Mouse (Mus musculus): ENCODE results near the gene Bsnd. TPM values are rescaled to one million over a fixed set of nuclear protein-coding genes. Genes with fewer than 3 reads are reported as not detected.

The Bsnd gene
- polyA plus RNA-seq, 1 experiment from 2014 or later: not detected

GRCm38 (mm10) chr4:106474241-106474640 is 17.8 kb downstream of the Bsnd start:
- Histone ChIP-seq H3K4me2 (no peak overlapping the region), H3K9ac (no peak overlapping the region), H3K4me3 (no peak overlapping the region), H3K27ac (no peak overlapping the region), H3K9me3 (no peaks in the 10 kb centered on the region), H3K36me3 (no peaks in the 10 kb centered on the region), H3K4me1 (no peaks in the 10 kb centered on the region), H3K27me3 (no peaks in the 10 kb centered on the region)
- 3% methylated on average over 6 of the region's 6 CpGs for WGBS
- ATAC-seq (ENCODE audit: insufficient number of reproducible peaks, low FRiP score, low TSS enrichment, low read depth): no peak

DNA sequence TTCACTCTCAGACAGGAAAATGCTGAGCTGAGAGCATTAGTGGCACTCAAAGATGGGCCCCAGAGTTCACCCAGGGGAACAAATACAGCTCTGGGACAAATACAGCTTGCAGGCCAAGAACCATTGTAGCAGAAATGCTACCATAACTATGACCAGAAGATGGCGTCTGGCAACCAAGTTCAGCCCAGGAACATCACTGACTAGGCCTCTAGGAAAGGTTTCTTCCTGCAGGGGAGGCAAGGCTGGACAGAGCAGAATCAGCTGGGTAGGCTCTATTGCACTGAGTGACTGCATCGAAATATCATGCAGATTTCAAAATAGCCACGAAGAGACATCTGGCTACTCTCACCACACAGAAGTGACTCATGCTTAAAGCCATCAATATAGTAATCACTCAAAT is 19.7 kb downstream of the Bsnd start:
- 13% methylated on average over 3 of the region's 3 CpGs for WGBS
- Histone ChIP-seq H3K4me2 (no peak overlapping the region), H3K4me1 (no peaks in the 10 kb centered on the region), H3K27me3 (no peaks in the 10 kb centered on the region), H3K4me3 (no peak overlapping the region), H3K36me3 (no peaks in the 10 kb centered on the region), H3K9me3 (no peaks in the 10 kb centered on the region), H3K27ac (no peak overlapping the region), H3K9ac (no peak overlapping the region)
- no peak for ATAC-seq (ENCODE audit: insufficient number of reproducible peaks, low FRiP score, low TSS enrichment, low read depth)

DNA sequence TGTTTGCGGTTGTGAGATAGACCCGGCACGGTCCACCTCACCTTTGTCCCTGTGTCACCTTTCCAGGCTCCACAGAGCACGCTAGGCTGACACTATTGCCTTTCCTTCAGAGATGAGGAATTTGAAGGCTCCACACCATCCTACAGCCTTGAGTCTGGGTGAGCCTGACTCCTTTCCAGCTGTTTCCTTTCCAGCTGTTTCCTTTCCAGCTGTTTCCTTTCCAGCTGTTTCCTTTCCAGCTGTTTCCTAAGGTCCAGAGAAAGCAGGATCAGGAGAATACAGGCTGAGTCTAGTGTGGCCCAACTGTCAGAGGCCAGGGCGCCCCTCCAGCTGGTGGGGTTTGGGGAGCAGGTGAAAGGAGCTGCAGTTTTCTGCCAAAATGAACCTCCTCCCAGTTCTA is 21.2 kb downstream of the Bsnd start:
- Histone ChIP-seq H3K9me3 (no peaks in the 10 kb centered on the region), H3K9ac (no peak overlapping the region), H3K4me1 (no peaks in the 10 kb centered on the region), H3K36me3 (no peaks in the 10 kb centered on the region), H3K27ac (no peak overlapping the region), H3K4me3 (no peak overlapping the region), H3K4me2 (no peak overlapping the region), H3K27me3 (no peaks in the 10 kb centered on the region)
- 72% methylated on average over 5 of the region's 5 CpGs for WGBS
- ATAC-seq (ENCODE audit: insufficient number of reproducible peaks, low FRiP score, low TSS enrichment, low read depth): no peak

DNA sequence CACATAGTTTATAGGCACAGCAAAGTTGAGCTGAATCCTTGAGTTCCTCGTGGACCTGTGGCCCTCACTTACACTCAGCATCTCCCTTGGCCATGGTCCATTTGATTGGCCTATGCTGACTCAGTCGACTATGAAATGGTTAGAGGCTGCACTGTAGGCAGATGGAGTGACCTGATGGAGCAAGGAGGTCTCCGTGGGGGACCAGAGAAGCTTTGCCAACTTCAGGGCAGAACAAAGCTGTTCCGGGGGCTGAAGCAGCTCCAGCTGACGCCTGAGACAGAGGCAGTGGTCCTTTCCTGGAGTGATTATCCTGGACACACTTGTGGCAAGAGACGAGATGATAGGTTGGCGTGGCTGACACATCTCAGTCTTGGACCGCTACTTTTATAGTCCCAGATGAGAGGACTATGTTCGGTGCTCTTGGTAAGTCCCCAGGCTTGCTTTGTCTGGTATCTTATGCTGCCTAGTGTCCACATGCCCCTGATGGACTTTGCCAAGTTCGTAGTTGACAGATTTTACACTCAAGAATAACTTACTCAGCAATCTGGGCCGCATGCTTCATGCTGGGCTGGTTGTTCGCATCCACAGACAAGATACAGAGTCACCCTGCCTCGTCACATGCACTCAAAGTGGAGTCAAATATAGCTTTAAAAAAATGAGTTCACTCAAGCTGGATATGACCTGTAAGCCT is 24.5 kb downstream of the Bsnd start:
- WGBS: 79% methylated on average over 13 of the region's 13 CpGs
- H3K27me3 ChIP-seq: peaks cover 26% of the 10 kb centered on the region

GRCm38 (mm10) chr4:106463174-106463801 is 28.8 kb downstream of the Bsnd start:
- Histone ChIP-seq H3K27ac (no peak overlapping the region), H3K4me2 (peak overlapping the region; percentile 79), H3K27me3 (peaks cover 39% of the 10 kb centered on the region), H3K4me1 (peaks cover 16% of the 10 kb centered on the region), H3K4me3 (peak overlapping the region; percentile 38), H3K9me3 (no peaks in the 10 kb centered on the region), H3K36me3 (no peaks in the 10 kb centered on the region), H3K9ac (peak overlapping the region; percentile 17; the same call in 1 of the 2 replicates)
- WGBS: 29% methylated on average over 21 of the region's 21 CpGs
- no peak for ATAC-seq (ENCODE audit: insufficient number of reproducible peaks, low FRiP score, low TSS enrichment, low read depth)

More for the DNA sequence above, 24.5 kb downstream of the Bsnd start:
- H3K4me1 ChIP-seq: peaks cover 16% of the 10 kb centered on the region
- H3K36me3 ChIP-seq: no peaks in the 10 kb centered on the region
- H3K4me3 ChIP-seq: no peak overlapping the region
- no peak overlapping the region for H3K4me2 ChIP-seq
- no peaks in the 10 kb centered on the region for H3K9me3 ChIP-seq
- H3K9ac ChIP-seq: no peak overlapping the region
- no peak for ATAC-seq (ENCODE audit: insufficient number of reproducible peaks, low FRiP score, low TSS enrichment, low read depth)
- H3K27ac ChIP-seq: no peak overlapping the region

DNA sequence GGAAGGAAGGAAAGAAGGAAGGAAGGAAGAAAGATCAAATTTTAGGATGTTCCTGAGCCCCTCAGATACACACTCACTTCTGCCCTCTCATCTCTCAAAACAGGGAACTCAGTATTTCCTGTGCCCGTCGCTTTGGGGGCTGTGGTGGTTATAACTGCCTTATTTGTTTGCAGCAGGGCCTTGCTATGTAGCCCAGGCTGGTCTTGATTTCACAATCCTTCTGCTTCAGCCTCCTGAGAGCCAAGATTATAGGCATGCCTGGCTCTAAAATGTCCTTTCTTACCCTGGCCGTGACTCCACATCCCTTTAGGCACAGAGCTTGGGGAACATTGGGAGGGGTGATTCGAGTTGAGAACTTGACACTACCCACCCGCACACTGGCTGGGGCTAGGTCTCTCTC is 29.6 kb downstream of the Bsnd start:
- Histone ChIP-seq H3K9ac (no peak overlapping the region), H3K4me3 (no peak overlapping the region), H3K36me3 (no peaks in the 10 kb centered on the region), H3K27me3 (peaks cover 39% of the 10 kb centered on the region), H3K4me1 (peaks cover 16% of the 10 kb centered on the region), H3K4me2 (no peak overlapping the region), H3K27ac (no peak overlapping the region), H3K9me3 (no peaks in the 10 kb centered on the region)
- ATAC-seq (ENCODE audit: insufficient number of reproducible peaks, low FRiP score, low TSS enrichment, low read depth): no peak
- 72% methylated on average over 5 of the region's 5 CpGs for WGBS

DNA sequence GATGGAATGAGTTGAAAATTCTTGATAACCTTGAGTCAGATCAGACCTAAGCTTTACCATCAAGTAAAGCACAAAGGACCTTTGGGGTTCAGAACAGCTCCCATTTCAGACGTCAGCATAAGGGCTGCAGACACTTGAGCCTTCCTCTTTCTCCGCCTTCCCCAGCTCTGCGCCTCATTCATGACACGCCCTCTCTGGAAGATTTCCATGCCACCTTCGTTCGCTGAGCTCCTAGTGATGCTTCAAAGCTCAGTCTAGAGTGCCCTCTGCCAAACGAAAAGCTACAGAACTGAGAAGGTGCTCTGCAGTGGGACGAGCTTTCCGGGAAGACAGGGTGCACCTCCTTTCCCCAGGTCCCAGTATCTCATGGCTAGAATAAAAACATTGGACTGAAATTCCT is 30.1 kb downstream of the Bsnd start:
- peaks cover 39% of the 10 kb centered on the region for H3K27me3 ChIP-seq
- H3K4me1 ChIP-seq: peaks cover 16% of the 10 kb centered on the region
- no peaks in the 10 kb centered on the region for H3K9me3 ChIP-seq
- no peak overlapping the region for H3K27ac ChIP-seq
- H3K4me3 ChIP-seq: no peak overlapping the region
- no peak overlapping the region for H3K4me2 ChIP-seq
- WGBS: 66% methylated on average over 9 of the region's 9 CpGs
- no peak for ATAC-seq (ENCODE audit: insufficient number of reproducible peaks, low FRiP score, low TSS enrichment, low read depth)
- no peak overlapping the region for H3K9ac ChIP-seq
- no peaks in the 10 kb centered on the region for H3K36me3 ChIP-seq

DNA sequence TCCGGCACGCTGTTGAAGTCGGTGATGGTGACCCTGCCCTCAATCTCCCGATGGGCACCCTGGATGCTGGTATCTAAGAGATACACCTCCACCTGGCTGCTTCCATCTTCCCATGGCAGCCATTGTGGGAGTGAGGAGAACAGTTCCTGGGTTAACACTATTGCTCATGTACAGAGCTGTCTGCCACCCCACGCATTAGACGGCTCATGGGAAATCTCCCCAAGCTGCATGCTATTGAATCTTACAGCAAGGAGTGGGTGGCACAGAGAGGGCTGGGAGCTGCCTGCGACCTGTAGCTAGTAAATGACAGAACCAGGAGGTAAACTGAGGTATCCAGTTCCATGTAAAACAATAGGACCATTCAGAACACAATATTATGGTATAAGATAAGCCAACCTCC is 37.5 kb downstream of the Bsnd start:
- Histone ChIP-seq H3K4me1 (no peaks in the 10 kb centered on the region), H3K27ac (no peak overlapping the region), H3K4me3 (no peak overlapping the region), H3K9me3 (no peaks in the 10 kb centered on the region), H3K9ac (no peak overlapping the region), H3K4me2 (no peak overlapping the region), H3K36me3 (no peaks in the 10 kb centered on the region), H3K27me3 (no peaks in the 10 kb centered on the region)
- 89% methylated on average over 7 of the region's 7 CpGs for WGBS
- ATAC-seq (ENCODE audit: insufficient number of reproducible peaks, low FRiP score, low TSS enrichment, low read depth): no peak

GRCm38 (mm10) chr4:106453516-106453915 is 38.6 kb downstream of the Bsnd start:
- H3K9ac ChIP-seq: no peak overlapping the region
- H3K36me3 ChIP-seq: no peaks in the 10 kb centered on the region
- no peak overlapping the region for H3K4me2 ChIP-seq
- H3K9me3 ChIP-seq: no peaks in the 10 kb centered on the region
- H3K4me1 ChIP-seq: no peaks in the 10 kb centered on the region
- H3K4me3 ChIP-seq: no peak overlapping the region
- no peaks in the 10 kb centered on the region for H3K27me3 ChIP-seq
- 81% methylated on average over 4 of the region's 4 CpGs for WGBS
- no peak for ATAC-seq (ENCODE audit: insufficient number of reproducible peaks, low FRiP score, low TSS enrichment, low read depth)
- H3K27ac ChIP-seq: no peak overlapping the region

- Histone ChIP-seq H3K27me3 (no peaks in the 10 kb centered on the region), H3K36me3 (no peaks in the 10 kb centered on the region), H3K4me2 (no peak overlapping the region), H3K9ac (no peak overlapping the region), H3K4me1 (no peaks in the 10 kb centered on the region), H3K9me3 (no peaks in the 10 kb centered on the region), H3K4me3 (no peak overlapping the region), H3K27ac (no peak overlapping the region)
- 89% methylated on average over 5 of the region's 5 CpGs for WGBS
- ATAC-seq (ENCODE audit: insufficient number of reproducible peaks, low FRiP score, low TSS enrichment, low read depth): no peak
Observed at GRCm38 (mm10) chr4:106453108-106453507, 39.0 kb downstream of the Bsnd start.

GRCm38 (mm10) chr4:106452401-106452800 is 39.7 kb downstream of the Bsnd start:
- WGBS: 66% methylated on average over 7 of the region's 7 CpGs
- no peaks in the 10 kb centered on the region for H3K4me1 ChIP-seq
- no peak overlapping the region for H3K27ac ChIP-seq
- ATAC-seq (ENCODE audit: insufficient number of reproducible peaks, low FRiP score, low TSS enrichment, low read depth): no peak
- H3K4me3 ChIP-seq: no peak overlapping the region
- H3K9me3 ChIP-seq: no peaks in the 10 kb centered on the region
- no peak overlapping the region for H3K4me2 ChIP-seq
- H3K36me3 ChIP-seq: no peaks in the 10 kb centered on the region
- no peak overlapping the region for H3K9ac ChIP-seq
- H3K27me3 ChIP-seq: no peaks in the 10 kb centered on the region

DNA sequence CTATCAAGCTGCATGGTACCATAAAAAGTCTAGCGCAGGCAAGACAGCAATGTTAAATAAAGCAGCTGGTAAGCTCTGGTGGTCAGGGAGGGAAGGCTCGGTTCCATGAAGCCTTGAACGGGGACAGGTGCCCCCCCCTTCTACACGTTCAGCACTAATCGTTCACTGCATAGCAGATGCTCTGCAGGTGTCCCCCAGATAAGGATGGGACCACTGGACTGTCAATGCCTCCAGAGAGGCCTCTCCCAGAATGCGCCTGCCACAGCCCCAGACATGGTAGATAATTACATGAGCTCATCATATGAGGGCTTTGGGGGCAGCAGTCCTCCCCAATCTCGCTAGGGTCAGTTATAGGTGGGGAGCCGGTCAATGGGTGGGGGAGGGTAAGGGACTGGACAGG is 42.8 kb downstream of the Bsnd start:
- no peak overlapping the region for H3K4me2 ChIP-seq
- 86% methylated on average over 8 of the region's 8 CpGs for WGBS

More for the DNA sequence above, 42.8 kb downstream of the Bsnd start:
- Histone ChIP-seq H3K36me3 (no peaks in the 10 kb centered on the region), H3K4me1 (no peaks in the 10 kb centered on the region), H3K9ac (no peak overlapping the region), H3K27me3 (no peaks in the 10 kb centered on the region), H3K4me3 (no peak overlapping the region), H3K9me3 (no peaks in the 10 kb centered on the region), H3K27ac (no peak overlapping the region)
- no peak for ATAC-seq (ENCODE audit: insufficient number of reproducible peaks, low FRiP score, low TSS enrichment, low read depth)
